Mouse (Mus musculus) CH12.LX (cell line): Measurements from ENCODE around the gene Mkrn3. TPM values are rescaled to one million over a fixed set of nuclear protein-coding genes. Genes with fewer than 3 reads are reported as not detected.

ENCODE experiments used
- DNase-seq: peaks from one replicate; pipeline ENCODE4 v3.0.0-alpha.2; 2013; ENCODE audit errors: extremely low read depth
- H3K27ac ChIP-seq: 2 replicates; pipeline ENCODE4 v1.5.1; 2012; ENCODE audit warnings: low read depth, mild to moderate bottlenecking, control low read depth, moderate library complexity; ENCODE audit not compliant: insufficient read depth
- H3K27me3 ChIP-seq: replicated peaks from 2 replicates; pipeline ENCODE3; 2012; ENCODE audit warnings: inconsistent platforms
- H3K36me3 ChIP-seq, 2 experiments: replicated peaks in 1 of 2; 2 replicates each; pipeline versions ENCODE3 to v1.6.1; 2012; ENCODE audit warnings: inconsistent platforms in 1 of 2, low read length in 1 of 2, mild to moderate bottlenecking in 1 of 2, mixed read lengths in 1 of 2, moderate library complexity in 1 of 2; ENCODE audit not compliant: control insufficient read depth in 1 of 2, insufficient read depth in 1 of 2
- H3K4me1 ChIP-seq, 2 experiments: 2 replicates each; pipeline ENCODE4 v1.6.1; 2012; ENCODE audit warnings: inconsistent platforms in 1 of 2, moderate library complexity in 1 of 2; ENCODE audit not compliant: insufficient read depth in 2 of 2, control insufficient read depth in 1 of 2
- H3K4me2 ChIP-seq: 2 replicates; pipeline ENCODE4 v1.6.1; 2012; ENCODE audit warnings: low read depth, mild to moderate bottlenecking, control low read depth; ENCODE audit not compliant: poor library complexity, insufficient read depth, severe bottlenecking
- H3K4me3 ChIP-seq, 3 experiments: fragments of 150-350 bp in 1 of 3; sonication (generic) in 1 of 3; replicated peaks in 1 of 3; 2 replicates each; pipeline versions ENCODE3 to v1.5.1; 2011 to 2012; ENCODE audit warnings: low read depth in 2 of 3, low read length in 2 of 3, mild to moderate bottlenecking in 2 of 3, moderate library complexity in 2 of 3, control low read depth in 1 of 3, improper control_type of control experiment in 1 of 3, inconsistent platforms in 1 of 3, mixed read lengths in 1 of 3; ENCODE audit not compliant: poor library complexity in 1 of 3
- H3K79me2 ChIP-seq: replicated peaks from 2 replicates; pipeline ENCODE4 v1.6.1; 2012; ENCODE audit warnings: mild to moderate bottlenecking, moderate library complexity; ENCODE audit not compliant: control insufficient read depth, poor library complexity, insufficient read depth, severe bottlenecking; ENCODE audit errors: extremely low read depth
- H3K9ac ChIP-seq: 2 replicates; pipeline ENCODE4 v1.6.1; 2012; ENCODE audit warnings: low read depth, mild to moderate bottlenecking, control low read depth, moderate library complexity; ENCODE audit not compliant: insufficient read depth
- H3K9me3 ChIP-seq: replicated peaks from 2 replicates; pipeline ENCODE3; 2012; ENCODE audit warnings: low read length, inconsistent platforms, mixed read lengths
- CTCF ChIP-seq, 2 experiments: IDR thresholded peaks in 1 of 2; conservative IDR thresholded peaks in 1 of 2; 2 replicates each; pipeline ENCODE4 v1.5.1; 2011 to 2012; ENCODE audit warnings: low read depth in 2 of 2, low read length in 2 of 2, improper control_type of control experiment in 1 of 2, inconsistent platforms in 1 of 2, mild to moderate bottlenecking in 1 of 2, moderate library complexity in 1 of 2
- E2F4 ChIP-seq: IDR thresholded peaks from 2 replicates; pipeline ENCODE4 v1.6.1; 2011; ENCODE audit warnings: low read depth, low read length, improper control_type of control experiment; ENCODE audit not compliant: insufficient replicate concordance
- ELF1 ChIP-seq: IDR thresholded peaks from 2 replicates; pipeline ENCODE4 v1.6.1; 2014; ENCODE audit warnings: low read depth, mild to moderate bottlenecking, inconsistent platforms, low read length, improper control_type of control experiment
- EP300 ChIP-seq: IDR thresholded peaks from 2 replicates; pipeline ENCODE4 v1.6.1; 2011; ENCODE audit warnings: low read length, improper control_type of control experiment
- ETS1 ChIP-seq: conservative IDR thresholded peaks from 2 replicates; pipeline ENCODE4 v1.6.1; 2012; ENCODE audit warnings: low read depth, mild to moderate bottlenecking, inconsistent platforms, low read length, improper control_type of control experiment, moderate library complexity
- GABPA ChIP-seq: IDR thresholded peaks from 2 replicates; pipeline ENCODE4 v1.6.1; 2012; ENCODE audit warnings: low read depth, low read length, improper control_type of control experiment, inconsistent platforms; ENCODE audit not compliant: insufficient replicate concordance
- IRF4 ChIP-seq: IDR thresholded peaks from 2 replicates; pipeline ENCODE4 v1.6.1; 2014; ENCODE audit warnings: low read depth, mild to moderate bottlenecking, inconsistent platforms, low read length, improper control_type of control experiment
- MAX ChIP-seq: IDR thresholded peaks from 2 replicates; pipeline ENCODE4 v1.6.1; 2011; ENCODE audit warnings: low read length, improper control_type of control experiment
- MAZ ChIP-seq: IDR thresholded peaks from 2 replicates; pipeline ENCODE4 v1.6.1; 2012; ENCODE audit warnings: low read depth, mild to moderate bottlenecking, inconsistent platforms, low read length, improper control_type of control experiment, moderate library complexity
- MEF2A ChIP-seq: IDR thresholded peaks from 2 replicates; pipeline ENCODE4 v1.6.1; 2014; ENCODE audit warnings: low read depth, mild to moderate bottlenecking, inconsistent platforms, low read length, improper control_type of control experiment, borderline replicate concordance
- MXI1 ChIP-seq: IDR thresholded peaks from 2 replicates; pipeline ENCODE4 v1.6.1; 2011; ENCODE audit warnings: mild to moderate bottlenecking, low read depth, low read length, improper control_type of control experiment
- PAX5 ChIP-seq: IDR thresholded peaks from 2 replicates; pipeline ENCODE4 v1.6.1; 2012; ENCODE audit warnings: low read length, inconsistent platforms, mixed read lengths
- POLR2AphosphoS2 ChIP-seq: IDR thresholded peaks from 2 replicates; pipeline ENCODE4 v1.6.1; 2011; ENCODE audit warnings: low read depth, low read length, improper control_type of control experiment
- RAD21 ChIP-seq: IDR thresholded peaks from 2 replicates; pipeline ENCODE4 v1.6.1; 2011; ENCODE audit warnings: low read depth, mild to moderate bottlenecking, low read length, improper control_type of control experiment, moderate library complexity
- RCOR1 ChIP-seq: conservative IDR thresholded peaks from 2 replicates; pipeline ENCODE4 v1.6.1; 2012; ENCODE audit warnings: low read depth, mild to moderate bottlenecking, inconsistent platforms, low read length, improper control_type of control experiment
- SIN3A ChIP-seq: IDR thresholded peaks from 2 replicates; pipeline ENCODE4 v1.6.1; 2012; ENCODE audit warnings: low read length, improper control_type of control experiment, inconsistent platforms
- SMC3 ChIP-seq: IDR thresholded peaks from 2 replicates; pipeline ENCODE4 v1.6.1; 2011; ENCODE audit warnings: low read depth, low read length, improper control_type of control experiment
- TBP ChIP-seq: conservative IDR thresholded peaks from 2 replicates; pipeline ENCODE4 v1.6.1; 2011; ENCODE audit warnings: low read depth, low read length, improper control_type of control experiment
- TCF12 ChIP-seq: IDR thresholded peaks from 2 replicates; pipeline ENCODE4 v1.6.1; 2014; ENCODE audit warnings: low read depth, mild to moderate bottlenecking, inconsistent platforms, low read length, improper control_type of control experiment
- UBTF ChIP-seq: IDR thresholded peaks from 2 replicates; pipeline ENCODE4 v1.6.1; 2012; ENCODE audit warnings: low read depth, mild to moderate bottlenecking, inconsistent platforms, low read length, improper control_type of control experiment, moderate library complexity
- USF1 ChIP-seq: IDR thresholded peaks from 2 replicates; pipeline ENCODE4 v1.6.1; 2014; ENCODE audit warnings: low read depth, mild to moderate bottlenecking, inconsistent platforms, low read length, improper control_type of control experiment
- USF2 ChIP-seq: conservative IDR thresholded peaks from 2 replicates; pipeline ENCODE4 v1.6.1; 2011; ENCODE audit warnings: low read depth, low read length, improper control_type of control experiment
- ZC3H11A ChIP-seq: IDR thresholded peaks from 2 replicates; pipeline ENCODE4 v1.6.1; 2012; ENCODE audit warnings: low read depth, mild to moderate bottlenecking, inconsistent platforms, low read length, improper control_type of control experiment
- ZKSCAN1 ChIP-seq: IDR thresholded peaks from 2 replicates; pipeline ENCODE4 v1.6.1; 2012; ENCODE audit warnings: low read depth, inconsistent platforms, low read length, improper control_type of control experiment, borderline replicate concordance
- ZNF384 ChIP-seq: IDR thresholded peaks from 2 replicates; pipeline ENCODE4 v1.6.1; 2012; ENCODE audit warnings: low read depth, low read length, improper control_type of control experiment, inconsistent platforms
- dilution Hi-C: fragments of 300-500 bp; cut with MboI; formaldehyde crosslinking; loops from 2 replicates; pipeline ENCODE4 v1.14.3; 2020; ENCODE audit warnings: low sequenced_read_pairs; ENCODE audit not compliant: extremely low pct_unique_long_range_greater_than_20kb, extremely low pct_ligation_motif_present
- in situ Hi-C: fragments of 300-500 bp; cut with MboI; formaldehyde crosslinking; loops from 3 replicates; pipeline ENCODE4 v1.14.3; 2019; ENCODE audit warnings: low sequenced_read_pairs, low pct_ligation_motif_present, low pct_unique_long_range_greater_than_20kb, mixed read lengths
- polyA plus RNA-seq: library from polyadenylated mRNA; unstranded; fragments of >175 nt; gene quantifications from 2 replicates; pipeline ENCODE4 v1.2.1, GENCODE M21; 2012; ENCODE audit warnings: low read depth; ENCODE audit not compliant: insufficient read length
- total RNA-seq, 2 experiments: library from RNA; depleted of rRNA; stranded (reverse); fragments of 300-350 nt in 1 of 2; fragments of >200 nt in 1 of 2; gene quantifications; 2 replicates each; pipeline ENCODE4 v1.2.3; 2012 to 2014

Mkrn3 gene
- total and polyA plus RNA-seq, 3 experiments, result 0.11 TPM; not detected in 2

DNA sequence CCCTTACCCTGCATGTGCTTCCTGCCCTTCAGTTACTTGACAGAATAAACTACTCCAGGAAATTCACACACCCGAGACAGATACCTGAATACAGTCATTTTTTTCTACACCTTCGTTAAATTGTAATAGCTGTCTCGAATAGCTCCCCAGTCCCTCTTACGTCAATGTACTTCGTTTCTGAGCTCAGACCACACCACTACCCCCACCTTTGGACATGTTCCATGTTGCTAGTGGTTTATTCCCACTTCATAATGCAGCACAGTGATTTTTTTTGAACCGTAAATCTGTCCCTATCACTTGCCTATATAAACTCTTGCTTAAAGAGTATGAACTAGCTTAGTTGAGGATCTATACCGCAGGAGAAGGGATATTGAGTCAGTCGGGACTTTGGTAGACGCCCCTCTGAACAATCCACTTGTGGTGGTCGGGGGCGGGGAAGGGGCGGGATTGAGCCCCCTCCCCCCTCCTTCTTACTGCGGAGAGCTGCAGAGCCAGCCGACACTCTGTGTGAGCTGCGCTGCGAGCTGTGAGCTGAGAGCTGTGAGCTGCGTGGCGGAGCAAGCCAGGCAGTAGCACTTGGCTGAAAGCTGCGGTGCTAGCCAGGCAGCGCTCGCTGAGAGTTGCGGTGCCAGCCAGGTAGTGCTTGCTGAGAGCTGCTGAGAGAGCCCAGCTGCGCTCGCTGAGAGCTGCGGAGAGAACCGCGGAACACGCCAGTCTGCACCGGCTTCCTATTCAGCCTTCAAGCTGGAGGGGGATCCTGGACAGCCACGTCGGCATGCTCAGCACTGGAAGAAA is 43.2 kb downstream of the Mkrn3 start, which contains the start of gene Magel2:
Gene Magel2 (plus strand): TSS at position 501 of the 795 bp plus-strand sequence.
- no peaks in the 10 kb centered on the region for H3K36me3 ChIP-seq
- no peak for TF ChIP-seq SMC3
- TF ChIP-seq TCF12, result no peak
- no peak for TF ChIP-seq E2F4
- no peak for TF ChIP-seq POLR2AphosphoS2
- no peak for TF ChIP-seq USF2
- TF ChIP-seq GABPA, result no peak
- TF ChIP-seq ELF1, result no peak
- TF ChIP-seq MAZ, result no peak
- TF ChIP-seq PAX5, result no peak
- no peak for TF ChIP-seq USF1
- no peak for TF ChIP-seq ZNF384
- TF ChIP-seq RCOR1, result no peak
- no peak for TF ChIP-seq MAX
- TF ChIP-seq ZC3H11A, result no peak
- no peak for TF ChIP-seq RAD21
- TF ChIP-seq SIN3A, result no peak
- no peak for TF ChIP-seq EP300
- TF ChIP-seq, all 38 proteins: peak for 0
- peaks cover 61% of the 10 kb centered on the region for H3K9me3 ChIP-seq
- H3K4me2 ChIP-seq, result no peak within 1 kb of the TSS
- no peak within 1 kb of the TSS for H3K9ac ChIP-seq
- H3K4me3 ChIP-seq, result no peak within 1 kb of the TSS
- no peak within 1 kb of the TSS for H3K27ac ChIP-seq
- no peaks in the 10 kb centered on the region for H3K79me2 ChIP-seq
- no peaks in the 10 kb centered on the region for H3K4me1 ChIP-seq
- H3K27me3 ChIP-seq, result no peaks in the 10 kb centered on the region
- no peak for DNase-seq
- dilution Hi-C loops (no loop called here), in situ Hi-C loops (loop anchor here (25.0 kb wide), 1 partner anchor 139 kb away; no protein-coding TSS in a partner anchor)

DNA sequence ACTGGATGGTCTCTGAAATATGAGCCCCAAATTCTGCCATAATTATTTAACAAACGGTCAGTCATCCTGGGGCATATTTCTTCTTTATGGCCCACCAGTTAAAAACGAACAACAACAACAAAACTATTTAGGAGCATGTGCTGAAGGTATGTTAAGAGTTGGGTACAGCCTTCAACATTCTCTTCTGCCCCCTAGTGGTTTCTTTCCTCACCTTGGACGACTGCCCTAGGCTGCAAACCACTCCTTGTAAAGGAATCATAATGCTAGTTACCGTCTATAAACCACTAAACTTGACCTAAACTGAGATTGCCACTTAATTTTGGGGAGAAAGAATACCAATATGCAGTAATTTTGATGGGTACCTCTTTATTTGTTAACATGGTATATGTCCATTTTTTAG is 44.3 kb downstream of the Mkrn3 start:
- in situ Hi-C loops (loop anchor here (25.0 kb wide), 1 partner anchor 138 kb away; no protein-coding TSS in a partner anchor), dilution Hi-C loops (no loop called here)
- H3K79me2 ChIP-seq, result no peaks in the 10 kb centered on the region

More for the DNA sequence above, 44.3 kb downstream of the Mkrn3 start:
- Histone ChIP-seq H3K27ac (no peak overlapping the region), H3K4me1 (no peaks in the 10 kb centered on the region), H3K9me3 (peaks cover 56% of the 10 kb centered on the region), H3K4me3 (no peak overlapping the region), H3K27me3 (no peaks in the 10 kb centered on the region), H3K36me3 (no peaks in the 10 kb centered on the region), H3K4me2 (no peak overlapping the region), H3K9ac (no peak overlapping the region)
- TF ChIP-seq MEF2A (no peak), MXI1 (no peak), ETS1 (no peak), ZKSCAN1 (no peak), CTCF (conservative IDR thresholded peaks at IDR 0.05 in 1 of 2, IDR thresholded peaks at IDR 0.05 in 1 of 2; ENCODE audit: low read depth in 2 of 2, low read length in 2 of 2) (no peak; a peak in 1 of 4 replicates), ZNF384 (no peak), TBP (no peak), USF1 (no peak), ZC3H11A (no peak), MAZ (no peak), TCF12 (no peak), SIN3A (no peak), E2F4 (no peak), IRF4 (no peak), UBTF (no peak), SMC3 (no peak)
- no peak for DNase-seq
